Mouse (Mus musculus) neural tube, embryonic 12.5 days (tissue): ENCODE measurements at regions not wholly inside any gene's neighbourhood (a gene's known extent, or its start where the extent isn't known, plus 50 kb on each side); places are given as distances from the start of the nearest gene placed in this dataset.

Experiments used
- ATAC-seq: fragments of 200-750 bp; cut with Nextera tagmentation; 2 replicates; pipeline ENCODE4 v1.8.0; 2017; ENCODE audit warnings: low read depth, mild to moderate bottlenecking, moderate TSS enrichment, moderate library complexity; ENCODE audit not compliant: low FRiP score
- H3K27ac ChIP-seq: fragments of 300-500 bp; sonication (generic); 2 replicates; pipeline ENCODE4 v1.5.1; 2016
- H3K27me3 ChIP-seq: fragments of 300-500 bp; sonication (generic); replicated peaks from 2 replicates; pipeline ENCODE4 v1.6.1; 2016; ENCODE audit warnings: mild to moderate bottlenecking
- H3K36me3 ChIP-seq: fragments of 300-500 bp; sonication (generic); 2 replicates; pipeline ENCODE4 v1.6.1; 2016; ENCODE audit warnings: mild to moderate bottlenecking
- H3K4me1 ChIP-seq: fragments of 300-500 bp; sonication (generic); 2 replicates; pipeline ENCODE4 v1.6.1; 2016
- H3K4me2 ChIP-seq: fragments of 300-500 bp; sonication (generic); replicated peaks from 2 replicates; pipeline ENCODE4 v1.6.1; 2016; ENCODE audit warnings: mild to moderate bottlenecking
- H3K4me3 ChIP-seq: fragments of 300-500 bp; sonication (generic); 2 replicates; pipeline ENCODE4 v1.5.1; 2016
- H3K9ac ChIP-seq: fragments of 300-500 bp; sonication (generic); 2 replicates; pipeline ENCODE4 v1.6.1; 2016; ENCODE audit warnings: mild to moderate bottlenecking
- H3K9me3 ChIP-seq: fragments of 300-500 bp; sonication (generic); 2 replicates; pipeline ENCODE4 v1.6.1; 2016; ENCODE audit warnings: mild to moderate bottlenecking
- WGBS: fragments of 180-500 bp; shearing (Covaris S2); methylation state at CpG from one replicate; pipeline ENCODE4 v1.1.7; 2016; 5-methylcytosine and 5-hydroxymethylcytosine counted together

DNA sequence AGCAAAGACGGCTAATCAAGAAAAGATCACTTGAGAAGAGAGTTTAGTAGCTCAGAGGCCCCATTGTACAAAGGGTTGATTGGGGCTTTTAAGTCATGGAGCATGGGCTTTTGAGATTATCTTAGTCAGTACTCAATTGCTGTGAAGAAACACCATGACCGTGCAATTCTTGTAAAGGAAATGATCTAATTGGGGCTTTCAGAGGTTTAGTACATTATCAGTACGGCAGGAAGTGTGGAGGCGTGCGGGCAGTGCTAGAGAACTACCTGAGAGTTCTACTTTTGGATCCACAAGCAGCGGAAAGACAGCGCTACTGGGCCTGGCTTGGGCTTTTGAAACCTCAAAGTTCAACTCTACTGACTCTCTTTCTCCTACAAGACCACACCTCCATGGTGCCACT is 1511.2 kb upstream of the Gm6569 start:
- 67% methylated on average over 7 of the region's 7 CpGs for WGBS

DNA sequence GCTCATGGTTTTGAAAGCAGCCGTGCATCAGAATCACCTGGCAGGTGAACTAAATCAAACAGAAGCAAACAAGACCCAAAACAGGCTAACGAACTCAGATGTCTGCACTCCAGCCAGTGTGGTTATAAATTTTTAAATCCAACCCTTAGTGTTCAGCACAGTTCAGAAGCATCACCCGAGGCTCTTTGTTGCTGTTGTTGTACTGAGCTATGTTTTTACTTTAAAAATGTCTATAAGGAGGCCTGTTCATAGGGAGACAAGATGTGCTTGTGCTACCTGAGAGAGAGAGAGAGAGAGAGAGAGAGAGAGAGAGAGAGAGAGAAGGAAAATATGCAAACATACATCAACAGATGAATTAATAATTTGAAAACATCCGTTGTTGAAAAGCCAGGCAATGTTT is 1503.1 kb upstream of the Gm6569 start:
- H3K27me3 ChIP-seq, result no peaks in the 10 kb centered on the region
- ATAC-seq, result no peak
- H3K4me3 ChIP-seq, result no peak overlapping the region
- no peak overlapping the region for H3K9ac ChIP-seq
- WGBS, result 76% methylated on average over 4 of the region's 4 CpGs
- no peak overlapping the region for H3K4me2 ChIP-seq
- H3K36me3 ChIP-seq, result no peaks in the 10 kb centered on the region
- H3K4me1 ChIP-seq, result 0 out of 2 replicates have a peak, but pooled peaks cover 6% of the 10 kb centered on the region
- no peaks in the 10 kb centered on the region for H3K9me3 ChIP-seq
- no peak overlapping the region for H3K27ac ChIP-seq

More for the DNA sequence above, 1511.2 kb upstream of the Gm6569 start:
- Histone ChIP-seq H3K27ac (no peak overlapping the region), H3K9ac (no peak overlapping the region), H3K27me3 (no peaks in the 10 kb centered on the region), H3K36me3 (no peaks in the 10 kb centered on the region), H3K9me3 (no peaks in the 10 kb centered on the region), H3K4me1 (no peaks in the 10 kb centered on the region), H3K4me3 (no peak overlapping the region), H3K4me2 (no peak overlapping the region)
- ATAC-seq, result no peak

DNA sequence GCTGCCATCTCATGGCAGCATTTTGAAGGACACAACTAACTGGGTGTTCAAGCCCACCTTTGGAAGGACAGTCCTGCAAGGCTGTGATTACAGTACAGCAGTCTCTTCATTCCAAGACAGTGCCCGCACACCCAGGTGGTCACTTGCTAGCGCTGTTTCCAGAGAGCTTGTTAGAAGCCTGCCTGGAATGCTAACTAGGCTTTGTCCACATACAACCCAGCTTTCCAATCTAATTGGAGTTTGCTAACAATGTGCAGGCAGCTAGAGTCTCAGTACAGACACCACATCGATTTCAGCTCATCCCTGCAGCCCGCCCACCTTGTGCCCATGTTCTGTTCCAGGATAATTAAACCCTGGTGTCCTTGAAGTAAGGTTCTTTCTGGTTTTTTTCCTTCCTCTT is 1499.9 kb upstream of the Gm6569 start:
- no peaks in the 10 kb centered on the region for H3K36me3 ChIP-seq
- no peaks in the 10 kb centered on the region for H3K9me3 ChIP-seq
- H3K4me3 ChIP-seq, result no peak overlapping the region
- 0 out of 2 replicates have a peak, but pooled peaks cover 6% of the 10 kb centered on the region for H3K4me1 ChIP-seq
- H3K27me3 ChIP-seq, result no peaks in the 10 kb centered on the region
- H3K4me2 ChIP-seq, result no peak overlapping the region
- H3K27ac ChIP-seq, result no peak overlapping the region
- no peak overlapping the region for H3K9ac ChIP-seq
- no peak for ATAC-seq
- WGBS, result 74% methylated on average over 4 of the region's 4 CpGs

DNA sequence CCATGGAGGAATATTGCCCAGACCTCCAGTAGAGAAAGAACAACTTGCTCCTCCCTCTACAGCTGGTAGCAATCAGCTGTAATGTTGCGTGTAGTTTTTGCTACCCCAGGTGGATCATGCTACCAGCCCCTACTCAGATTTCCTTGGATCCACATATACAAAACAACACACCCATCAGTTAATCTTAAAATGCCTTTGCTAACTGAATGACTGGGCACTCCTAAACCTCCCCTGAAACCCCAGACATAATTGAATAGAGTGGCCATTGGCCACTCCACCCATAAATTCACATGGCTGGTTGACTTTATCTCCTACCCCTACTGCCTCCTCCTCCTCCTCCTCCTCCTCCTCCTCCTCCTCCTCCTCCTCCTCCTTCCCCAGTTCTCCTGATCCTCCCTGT is 1494.7 kb upstream of the Gm6569 start:
- Histone ChIP-seq H3K27ac (no peak overlapping the region), H3K9me3 (no peaks in the 10 kb centered on the region), H3K9ac (no peak overlapping the region), H3K4me2 (no peak overlapping the region), H3K27me3 (no peaks in the 10 kb centered on the region), H3K36me3 (no peaks in the 10 kb centered on the region), H3K4me1 (no peaks in the 10 kb centered on the region), H3K4me3 (no peak overlapping the region)
- ATAC-seq, result no peak
- 84% methylated on average over 1 of the region's 1 CpGs for WGBS

DNA sequence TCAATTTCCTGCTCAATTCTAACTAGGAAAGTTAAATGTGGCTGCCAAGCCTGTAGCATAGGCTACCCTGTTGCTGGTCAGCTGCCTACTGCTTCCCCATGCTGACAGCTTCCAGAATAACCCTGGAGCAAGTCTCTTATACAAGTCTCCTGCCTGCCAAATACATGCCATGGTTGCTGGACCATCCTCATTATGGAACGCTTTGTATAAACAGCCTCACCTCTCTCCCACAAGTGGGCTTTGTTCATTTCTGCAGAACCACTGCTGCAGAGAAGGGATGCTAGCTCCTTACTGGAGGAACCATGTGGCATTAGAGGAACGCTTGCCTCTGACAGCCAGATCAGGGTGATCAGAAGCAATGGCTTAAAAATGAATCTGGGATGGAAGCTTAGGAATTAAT is 1492.4 kb upstream of the Gm6569 start:
- WGBS, result 87% methylated on average over 2 of the region's 2 CpGs
- no peaks in the 10 kb centered on the region for H3K36me3 ChIP-seq
- H3K9me3 ChIP-seq, result no peaks in the 10 kb centered on the region
- H3K4me3 ChIP-seq, result no peak overlapping the region
- no peak overlapping the region for H3K9ac ChIP-seq
- H3K27me3 ChIP-seq, result no peaks in the 10 kb centered on the region
- no peak overlapping the region for H3K4me2 ChIP-seq
- H3K4me1 ChIP-seq, result no peaks in the 10 kb centered on the region
- H3K27ac ChIP-seq, result no peak overlapping the region
- ATAC-seq, result no peak

DNA sequence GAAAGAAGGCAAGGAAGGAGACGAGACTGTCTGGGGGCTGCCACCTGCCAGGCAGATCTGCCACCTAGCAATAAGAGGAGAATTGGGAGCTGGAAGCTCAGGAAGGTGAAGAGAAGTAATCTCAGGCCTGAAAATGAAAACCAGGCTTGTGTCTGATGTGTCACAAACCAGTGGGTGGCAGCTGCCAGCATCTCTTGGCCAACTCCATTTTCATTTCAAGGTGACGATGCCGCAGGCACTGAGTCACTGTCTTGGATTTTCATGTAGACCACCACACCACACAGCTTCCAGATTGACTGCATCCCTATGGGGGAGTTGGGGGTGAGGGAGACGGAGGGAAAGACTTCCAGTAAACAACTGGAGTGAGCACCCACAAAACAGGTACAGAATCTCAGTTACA is 1491.9 kb upstream of the Gm6569 start:
- ATAC-seq, result no peak
- H3K9ac ChIP-seq, result no peak overlapping the region
- no peak overlapping the region for H3K4me3 ChIP-seq
- H3K4me1 ChIP-seq, result no peaks in the 10 kb centered on the region
- H3K4me2 ChIP-seq, result no peak overlapping the region
- 85% methylated on average over 4 of the region's 4 CpGs for WGBS
- H3K27ac ChIP-seq, result no peak overlapping the region
- H3K36me3 ChIP-seq, result no peaks in the 10 kb centered on the region
- no peaks in the 10 kb centered on the region for H3K27me3 ChIP-seq
- no peaks in the 10 kb centered on the region for H3K9me3 ChIP-seq

DNA sequence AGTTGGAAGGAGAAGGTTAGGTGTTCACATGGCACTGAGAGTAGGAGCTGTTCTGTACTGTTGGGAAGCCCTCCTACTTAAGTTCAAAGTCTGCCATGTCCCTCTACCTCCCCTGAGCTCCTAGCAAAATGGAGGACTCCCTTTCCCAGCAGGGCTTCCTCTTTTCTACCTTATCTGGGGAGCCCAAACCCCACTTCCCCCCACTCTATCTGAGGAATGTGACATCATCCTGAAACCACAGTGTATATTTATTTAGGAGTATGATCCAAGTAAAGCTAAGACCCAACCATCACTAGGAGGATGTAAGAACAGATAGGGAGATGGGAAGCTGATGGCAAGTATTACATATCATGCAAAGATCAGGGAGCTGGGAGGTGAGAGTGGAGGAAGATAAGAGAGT is 1490.6 kb upstream of the Gm6569 start:
- Histone ChIP-seq H3K4me1 (no peaks in the 10 kb centered on the region), H3K4me2 (no peak overlapping the region), H3K9me3 (no peaks in the 10 kb centered on the region), H3K4me3 (no peak overlapping the region), H3K27ac (no peak overlapping the region), H3K27me3 (no peaks in the 10 kb centered on the region), H3K36me3 (no peaks in the 10 kb centered on the region), H3K9ac (no peak overlapping the region)
- no peak for ATAC-seq

DNA sequence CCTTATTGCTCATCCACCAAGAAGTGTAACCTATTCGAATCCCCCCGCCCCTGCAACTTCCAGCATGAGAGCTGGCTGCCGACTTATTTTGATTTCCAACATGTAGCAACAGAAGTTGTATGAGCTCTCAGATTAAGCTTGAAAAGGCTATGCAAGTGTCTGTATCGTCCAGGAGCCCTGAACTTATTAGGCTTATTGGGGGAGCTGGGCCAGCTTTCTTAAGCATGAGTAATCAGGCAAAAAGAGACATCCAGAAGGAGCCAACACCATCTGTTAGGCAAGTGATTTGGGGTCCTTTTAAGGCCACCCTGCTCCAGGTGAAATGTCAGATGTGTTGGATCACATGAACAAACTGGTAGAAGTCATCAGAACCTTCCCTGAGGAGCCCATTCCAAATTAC is 1481.0 kb upstream of the Gm6569 start:
- Histone ChIP-seq H3K4me2 (no peak overlapping the region), H3K27ac (no peak overlapping the region), H3K27me3 (no peaks in the 10 kb centered on the region), H3K9ac (no peak overlapping the region), H3K4me1 (no peaks in the 10 kb centered on the region), H3K4me3 (no peak overlapping the region), H3K36me3 (no peaks in the 10 kb centered on the region), H3K9me3 (no peaks in the 10 kb centered on the region)
- 89% methylated on average over 4 of the region's 4 CpGs for WGBS
- no peak for ATAC-seq

DNA sequence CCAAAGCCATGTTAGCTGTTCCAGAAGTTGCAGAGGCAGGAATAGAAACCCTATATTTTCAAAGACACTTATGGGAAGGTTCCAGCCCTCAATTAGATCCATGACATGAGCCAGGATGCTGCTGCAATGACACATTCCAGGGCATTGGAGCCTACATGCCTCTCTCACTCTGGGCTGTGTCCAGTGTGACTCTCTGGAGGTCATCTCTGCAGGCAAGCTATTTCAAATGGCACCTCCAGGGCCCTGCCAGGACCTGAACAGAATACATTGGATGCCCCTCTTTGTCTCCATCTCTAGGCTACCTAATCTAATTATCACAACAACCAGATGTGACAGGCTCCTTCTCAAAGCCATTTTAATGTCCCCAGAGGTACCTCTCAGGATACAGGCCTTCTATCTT is 1478.7 kb upstream of the Gm6569 start:
- Histone ChIP-seq H3K9me3 (no peaks in the 10 kb centered on the region), H3K27ac (no peak overlapping the region), H3K4me1 (no peaks in the 10 kb centered on the region), H3K4me2 (no peak overlapping the region), H3K36me3 (no peaks in the 10 kb centered on the region), H3K4me3 (no peak overlapping the region), H3K27me3 (no peaks in the 10 kb centered on the region), H3K9ac (no peak overlapping the region)
- no peak for ATAC-seq

DNA sequence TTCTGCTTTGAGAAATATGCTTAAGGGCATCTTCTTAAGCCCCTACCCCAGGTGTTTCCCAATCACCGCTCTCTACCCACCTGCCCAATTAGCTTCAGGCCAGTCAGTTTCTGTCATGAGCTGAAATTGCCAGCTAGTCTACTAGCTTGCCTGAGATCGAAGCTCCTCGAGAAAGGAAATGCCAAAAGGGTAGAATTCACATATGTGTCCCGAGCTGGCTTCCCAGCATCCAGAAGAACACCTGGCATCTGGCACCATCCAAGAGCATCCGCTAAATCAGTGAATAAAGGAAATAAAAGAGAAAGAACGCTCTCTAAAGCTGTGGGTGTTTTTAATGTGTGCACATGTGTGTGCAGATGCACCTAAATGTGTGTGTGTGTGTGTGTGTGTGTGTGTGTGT is 1474.7 kb upstream of the Gm6569 start:
- no peaks in the 10 kb centered on the region for H3K9me3 ChIP-seq
- H3K9ac ChIP-seq, result no peak overlapping the region
- no peaks in the 10 kb centered on the region for H3K4me1 ChIP-seq
- no peak for ATAC-seq
- H3K36me3 ChIP-seq, result no peaks in the 10 kb centered on the region
- H3K27me3 ChIP-seq, result no peaks in the 10 kb centered on the region
- WGBS, result 92% methylated on average over 6 of the region's 6 CpGs
- no peak overlapping the region for H3K4me2 ChIP-seq
- H3K4me3 ChIP-seq, result no peak overlapping the region
- H3K27ac ChIP-seq, result no peak overlapping the region

DNA sequence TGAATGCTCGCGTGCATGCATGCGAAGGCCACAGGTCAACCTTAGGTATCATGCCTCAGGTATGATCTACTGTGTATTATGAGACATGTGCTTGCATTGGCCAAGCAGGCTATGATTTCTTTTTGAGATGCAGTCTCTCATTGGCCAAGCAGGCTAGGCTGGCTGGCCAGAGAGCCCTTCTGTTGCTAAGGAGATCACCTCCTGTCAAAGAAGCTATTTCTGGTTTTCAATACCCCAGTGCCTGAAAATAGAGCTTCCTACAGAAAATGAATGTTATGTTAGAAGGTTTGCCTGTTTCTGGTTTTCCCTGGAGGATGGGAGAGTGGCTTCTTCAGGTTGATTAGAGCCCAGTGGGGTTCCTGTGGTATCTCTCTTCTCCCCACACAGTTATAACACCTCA is 1474.3 kb upstream of the Gm6569 start:
- Histone ChIP-seq H3K4me3 (no peak overlapping the region), H3K36me3 (no peaks in the 10 kb centered on the region), H3K9me3 (no peaks in the 10 kb centered on the region), H3K27ac (no peak overlapping the region), H3K9ac (no peak overlapping the region), H3K27me3 (no peaks in the 10 kb centered on the region), H3K4me1 (no peaks in the 10 kb centered on the region), H3K4me2 (no peak overlapping the region)
- WGBS, result 98% methylated on average over 3 of the region's 3 CpGs
- ATAC-seq, result no peak

DNA sequence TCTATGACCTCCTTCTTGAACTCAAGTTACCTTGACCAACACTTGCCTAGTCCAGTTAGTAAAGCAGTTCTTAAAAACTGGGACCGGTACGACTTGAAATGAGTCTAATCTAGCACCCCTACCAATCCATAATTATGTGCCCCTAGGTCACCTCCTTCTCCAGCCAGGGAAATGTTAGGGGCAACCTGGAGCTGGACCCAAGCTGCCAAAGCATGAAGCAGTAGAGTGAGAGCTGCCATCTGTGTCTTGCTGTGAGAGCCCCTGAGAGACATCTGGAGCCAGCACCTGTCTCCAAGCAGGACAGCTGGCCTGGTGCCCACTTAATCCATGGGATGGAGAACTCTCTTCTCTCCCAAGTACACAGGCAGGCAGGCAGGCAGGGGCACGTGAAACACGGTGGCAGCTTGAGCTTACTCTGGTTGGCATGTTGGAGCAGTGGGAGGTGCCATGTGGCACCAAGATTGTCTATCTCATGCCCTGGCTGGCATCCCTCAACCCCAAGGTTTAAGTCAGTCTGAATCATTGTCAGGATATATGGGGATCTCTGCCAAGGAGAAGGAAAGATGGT is 1473.8 kb upstream of the Gm6569 start:
- Histone ChIP-seq H3K4me1 (no peaks in the 10 kb centered on the region), H3K9ac (no peak overlapping the region), H3K27ac (no peak overlapping the region), H3K27me3 (no peaks in the 10 kb centered on the region), H3K4me3 (no peak overlapping the region), H3K9me3 (no peaks in the 10 kb centered on the region), H3K4me2 (no peak overlapping the region), H3K36me3 (no peaks in the 10 kb centered on the region)
- 90% methylated on average over 4 of the region's 4 CpGs for WGBS
- ATAC-seq, result no peak

DNA sequence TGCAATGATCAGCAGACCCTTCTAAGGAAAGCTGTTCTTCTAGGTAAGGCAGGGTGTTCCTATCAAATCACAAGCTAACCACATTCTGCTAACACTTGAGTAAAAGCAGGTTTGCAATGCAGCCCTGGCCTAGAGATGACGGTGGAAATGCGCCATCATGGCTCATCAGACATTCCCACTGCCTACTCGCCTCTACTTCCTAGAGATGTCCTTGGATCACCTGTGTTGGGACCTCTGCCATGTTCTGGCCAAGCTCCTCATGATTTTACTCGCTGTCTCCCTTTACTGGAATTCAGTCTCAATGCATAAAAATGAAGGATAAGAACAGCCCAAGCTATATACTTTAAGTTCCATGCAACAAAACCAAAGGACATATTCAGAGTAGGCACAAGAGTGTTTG is 1461.3 kb upstream of the Gm6569 start:
- H3K36me3 ChIP-seq, result no peaks in the 10 kb centered on the region
- H3K4me2 ChIP-seq, result no peak overlapping the region
- H3K27me3 ChIP-seq, result no peaks in the 10 kb centered on the region
- ATAC-seq, result no peak
- no peak overlapping the region for H3K4me3 ChIP-seq
- no peaks in the 10 kb centered on the region for H3K4me1 ChIP-seq
- H3K9me3 ChIP-seq, result no peaks in the 10 kb centered on the region
- no peak overlapping the region for H3K27ac ChIP-seq
- no peak overlapping the region for H3K9ac ChIP-seq
- WGBS, result 90% methylated on average over 4 of the region's 4 CpGs
